Mouse (Mus musculus): ENCODE data around the gene Creld2.

- TF ChIP-seq TAL1 (conservative IDR thresholded peaks at IDR 0.05; ENCODE audit: low read depth, low read length) (no peak), CTCF (IDR thresholded peaks at IDR 0.05; ENCODE audit: low read depth, low read length) (no peak), GATA1 (IDR thresholded peaks at IDR 0.05; ENCODE audit: borderline replicate concordance, low read length) (no peak)
Observed at GRCm38 (mm10) chr15:88849621-88850020, 30.2 kb downstream of the Creld2 start.
